Mouse (Mus musculus): ENCODE data around the gene Slc25a22. TPM values are rescaled to one million over a fixed set of nuclear protein-coding genes. Genes with fewer than 3 reads are reported as not detected.

The Slc25a22 gene
- polyA plus RNA-seq, 1 experiment = 16.2 TPM

DNA sequence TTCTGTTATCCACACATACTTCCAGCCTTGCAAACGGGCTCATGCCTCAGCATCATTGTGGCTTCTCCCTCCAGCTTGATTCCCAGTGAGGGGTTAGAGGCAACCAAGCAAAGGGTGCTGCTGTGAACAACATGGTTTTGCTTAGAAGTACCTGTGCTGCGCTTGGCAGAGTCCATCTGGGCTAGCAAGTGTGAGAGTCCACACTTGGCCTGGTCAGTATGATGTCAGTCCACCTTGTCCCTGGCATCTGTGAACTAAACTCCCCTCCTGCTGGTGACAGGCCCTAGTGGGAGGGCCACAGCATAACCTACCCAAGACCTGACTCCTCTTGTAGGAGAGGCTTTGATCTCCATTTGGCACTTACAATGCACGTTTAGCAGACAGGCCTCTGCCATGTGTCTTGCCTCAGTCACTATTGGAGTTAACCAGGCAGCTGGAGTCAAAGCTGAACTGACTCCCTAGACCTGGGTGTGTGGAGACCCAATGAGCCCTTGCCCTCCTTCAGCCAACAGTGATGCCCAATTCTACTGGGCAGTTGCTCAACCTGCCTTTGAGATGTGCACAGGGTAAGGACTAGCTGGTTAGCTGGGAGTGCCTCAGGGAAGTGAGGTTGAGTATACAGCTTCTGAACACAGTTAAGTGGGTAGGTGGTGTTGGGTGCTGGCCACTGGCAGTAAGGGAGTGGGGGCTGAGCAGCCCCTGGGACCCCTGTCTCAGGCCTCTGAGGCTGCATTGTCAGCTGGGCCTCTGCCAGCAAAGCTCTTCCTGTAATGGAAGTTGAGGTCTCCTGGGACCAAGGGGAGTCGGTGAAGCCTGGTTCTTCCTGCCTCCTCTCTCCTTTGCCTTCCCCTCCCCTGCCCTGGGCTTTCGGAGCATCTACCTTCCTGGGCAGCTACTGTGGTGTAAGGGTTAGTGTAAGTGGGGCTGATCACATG lies 46.8 kb upstream of the Slc25a22 start:
- TF ChIP-seq MAX (IDR thresholded peaks at IDR 0.05) = no peak
- no peak for TF ChIP-seq MYOD1 (IDR thresholded peaks at IDR 0.05; ENCODE audit: control insufficient read depth, insufficient read length, low read depth)
- no peak for TF ChIP-seq CTCF (IDR thresholded peaks at IDR 0.05; ENCODE audit: control insufficient read depth, insufficient read depth, insufficient read length)
- no peak for TF ChIP-seq CEBPB (IDR thresholded peaks at IDR 0.05; ENCODE audit: low read depth)
- no peak for TF ChIP-seq FOSL1 (IDR thresholded peaks at IDR 0.05; ENCODE audit: insufficient read depth, low read length, poor library complexity, severe bottlenecking)
- no peak for TF ChIP-seq MYOG (IDR thresholded peaks at IDR 0.05; ENCODE audit: control insufficient read depth, extremely low read depth, insufficient read length)
- no peak for TF ChIP-seq USF1 (IDR thresholded peaks at IDR 0.05; ENCODE audit: low read depth)
- peaks cover 68% of the 10 kb centered on the region for H3K79me2 ChIP-seq (ENCODE audit: control insufficient read depth, insufficient read depth)
- no peak overlapping the region for H3ac ChIP-seq (ENCODE audit: control insufficient read depth, insufficient read length, low read depth)
- H3K79me3 ChIP-seq (ENCODE audit: low read depth) = peaks cover 49% of the 10 kb centered on the region
- no peaks in the 10 kb centered on the region for H3K27me3 ChIP-seq (ENCODE audit: control insufficient read depth, insufficient read depth, insufficient read length)
- no peak overlapping the region for H3K4me3 ChIP-seq (ENCODE audit: insufficient read depth, poor library complexity, severe bottlenecking)
- peaks cover 35% of the 10 kb centered on the region for H3K36me3 ChIP-seq (ENCODE audit: control insufficient read depth, insufficient read depth)

DNA sequence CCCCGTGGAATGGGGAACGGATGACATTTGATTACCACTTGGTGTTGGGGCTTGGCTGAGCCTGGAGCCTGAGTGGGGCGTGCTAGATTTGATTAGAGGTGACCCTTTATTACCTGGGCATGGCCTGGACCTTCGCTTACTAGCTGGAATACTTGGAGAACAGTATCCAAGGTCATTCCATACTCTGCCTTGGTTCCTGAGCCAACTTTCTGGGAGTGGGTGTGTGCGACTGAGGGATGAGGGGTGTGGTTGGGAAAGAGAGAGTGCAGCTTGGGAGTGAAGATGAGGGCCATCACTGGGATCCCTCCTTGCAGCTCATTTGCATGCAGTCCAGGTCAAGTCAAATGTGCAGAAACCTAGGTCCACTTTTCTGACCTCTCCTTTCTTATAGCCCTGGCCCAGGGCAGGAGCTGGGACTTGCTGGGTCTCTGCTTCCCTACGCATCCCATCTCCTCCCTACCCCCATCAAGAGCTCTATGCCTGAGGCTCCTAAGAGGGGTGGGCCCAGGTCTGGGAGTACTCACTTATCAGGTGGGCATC lies 45.5 kb upstream of the Slc25a22 start:
- no peak overlapping the region for H3K4me3 ChIP-seq (ENCODE audit: insufficient read depth, poor library complexity, severe bottlenecking)

DNA sequence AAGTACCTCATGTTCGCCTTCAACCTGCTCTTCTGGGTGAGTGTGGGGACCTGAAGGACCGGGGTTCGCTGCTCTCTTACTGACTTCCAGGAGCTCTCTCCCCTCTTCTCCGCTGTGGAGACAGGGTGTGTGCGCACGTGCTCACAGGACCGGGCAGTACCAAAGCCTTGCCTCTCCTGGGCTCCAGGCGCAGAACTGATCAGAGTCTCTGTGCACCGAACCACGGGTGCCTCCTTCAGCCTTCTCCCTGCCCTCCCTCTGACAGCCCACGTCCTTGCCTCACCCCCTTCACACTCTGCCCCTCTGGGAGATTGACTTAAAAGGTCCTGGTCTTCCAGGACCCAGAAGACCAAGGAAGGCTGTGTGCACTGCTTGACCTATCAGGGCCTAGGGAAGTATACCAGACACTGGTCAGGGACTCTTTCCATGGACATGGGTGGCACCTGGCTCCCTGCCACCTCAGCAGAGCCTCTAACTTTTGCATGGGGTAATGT lies 44.9 kb upstream of the Slc25a22 start:
- Histone ChIP-seq H3K79me2 (ENCODE audit: control insufficient read depth, insufficient read depth) (peaks cover 82% of the 10 kb centered on the region), H3K4me3 (ENCODE audit: insufficient read depth, poor library complexity, severe bottlenecking) (no peak overlapping the region), H3K27me3 (ENCODE audit: control insufficient read depth, insufficient read depth, insufficient read length) (no peaks in the 10 kb centered on the region), H3ac (ENCODE audit: control insufficient read depth, insufficient read length, low read depth) (no peak overlapping the region), H3K36me3 (ENCODE audit: control insufficient read depth, insufficient read depth) (peaks cover 21% of the 10 kb centered on the region), H3K79me3 (ENCODE audit: low read depth) (peaks cover 59% of the 10 kb centered on the region)
- no peak for TF ChIP-seq MAX (IDR thresholded peaks at IDR 0.05)
- no peak for TF ChIP-seq CTCF (IDR thresholded peaks at IDR 0.05; ENCODE audit: control insufficient read depth, insufficient read depth, insufficient read length)
- no peak for TF ChIP-seq CEBPB (IDR thresholded peaks at IDR 0.05; ENCODE audit: low read depth)
- TF ChIP-seq FOSL1 (IDR thresholded peaks at IDR 0.05; ENCODE audit: insufficient read depth, low read length, poor library complexity, severe bottlenecking) = no peak
- TF ChIP-seq MYOG (IDR thresholded peaks at IDR 0.05; ENCODE audit: control insufficient read depth, extremely low read depth, insufficient read length) = no peak
- TF ChIP-seq MYOD1 (IDR thresholded peaks at IDR 0.05; ENCODE audit: control insufficient read depth, insufficient read length, low read depth) = no peak
- no peak for TF ChIP-seq USF1 (IDR thresholded peaks at IDR 0.05; ENCODE audit: low read depth)

More for the DNA sequence above, 45.5 kb upstream of the Slc25a22 start:
- Histone ChIP-seq H3K79me2 (ENCODE audit: control insufficient read depth, insufficient read depth) (peaks cover 80% of the 10 kb centered on the region), H3K27me3 (ENCODE audit: control insufficient read depth, insufficient read depth, insufficient read length) (no peaks in the 10 kb centered on the region), H3K79me3 (ENCODE audit: low read depth) (peaks cover 57% of the 10 kb centered on the region), H3K36me3 (ENCODE audit: control insufficient read depth, insufficient read depth) (peaks cover 27% of the 10 kb centered on the region), H3ac (ENCODE audit: control insufficient read depth, insufficient read length, low read depth) (no peak overlapping the region)
- TF ChIP-seq USF1 (IDR thresholded peaks at IDR 0.05; ENCODE audit: low read depth) = no peak
- no peak for TF ChIP-seq CEBPB (IDR thresholded peaks at IDR 0.05; ENCODE audit: low read depth)
- TF ChIP-seq MYOG (IDR thresholded peaks at IDR 0.05; ENCODE audit: control insufficient read depth, extremely low read depth, insufficient read length) = no peak
- TF ChIP-seq MYOD1 (IDR thresholded peaks at IDR 0.05; ENCODE audit: control insufficient read depth, insufficient read length, low read depth) = no peak
- no peak for TF ChIP-seq MAX (IDR thresholded peaks at IDR 0.05)
- TF ChIP-seq CTCF (IDR thresholded peaks at IDR 0.05; ENCODE audit: control insufficient read depth, insufficient read depth, insufficient read length) = no peak

DNA sequence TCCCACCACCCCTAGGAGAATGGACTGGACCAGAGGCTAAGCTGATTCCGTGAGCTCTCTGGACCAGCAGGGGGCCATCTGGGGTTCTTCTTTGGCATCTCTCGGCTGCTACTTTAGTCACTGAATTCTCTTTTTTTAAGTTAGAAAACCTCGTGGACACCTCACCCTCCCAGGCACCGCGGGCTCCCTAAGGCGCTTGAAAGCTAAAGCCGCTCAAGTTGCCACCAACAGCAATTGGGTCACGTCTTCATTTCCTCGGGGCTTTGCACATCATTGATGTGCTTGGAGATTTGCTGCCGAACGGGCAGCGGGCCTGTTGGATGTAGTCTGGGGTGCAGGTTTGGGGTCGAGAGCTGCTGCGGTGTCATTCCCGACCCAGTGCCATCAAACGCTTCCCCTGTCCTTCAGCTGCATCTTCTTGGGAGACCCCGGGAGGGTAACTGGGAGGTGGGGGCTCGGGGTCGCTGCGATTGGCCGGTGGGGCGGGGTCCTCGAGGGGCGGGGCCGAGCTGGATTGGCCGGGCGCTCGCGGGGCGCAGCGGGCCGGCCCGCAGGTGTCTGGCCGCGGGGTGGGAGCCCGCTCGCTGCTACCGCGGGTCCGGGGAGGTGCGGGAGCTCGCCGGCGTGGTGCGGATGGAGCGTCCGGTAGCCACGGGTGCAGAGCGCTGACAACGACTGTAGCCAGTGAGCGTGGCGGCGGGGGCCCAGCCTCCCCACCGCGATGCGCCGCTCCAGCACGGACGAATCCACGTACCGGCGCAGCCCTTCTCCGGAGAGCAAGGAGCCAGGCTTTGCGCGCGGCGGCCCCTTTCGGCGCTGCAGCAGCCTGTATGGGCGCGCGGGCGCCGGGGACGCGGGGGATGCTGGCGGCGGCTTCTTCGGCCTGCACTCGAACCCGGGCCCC lies 44.1 kb upstream of the Slc25a22 start:
- TF ChIP-seq FOSL1 (IDR thresholded peaks at IDR 0.05; ENCODE audit: insufficient read depth, low read length, poor library complexity, severe bottlenecking) (no peak), USF1 (IDR thresholded peaks at IDR 0.05; ENCODE audit: low read depth) (no peak), CTCF (IDR thresholded peaks at IDR 0.05; ENCODE audit: control insufficient read depth, insufficient read depth, insufficient read length) (no peak), MYOD1 (IDR thresholded peaks at IDR 0.05; ENCODE audit: control insufficient read depth, insufficient read length, low read depth) (no peak), MYOG (IDR thresholded peaks at IDR 0.05; ENCODE audit: control insufficient read depth, extremely low read depth, insufficient read length) (no peak), CEBPB (IDR thresholded peaks at IDR 0.05; ENCODE audit: low read depth) (no peak), MAX (IDR thresholded peaks at IDR 0.05) (no peak)
- Histone ChIP-seq H3K27me3 (ENCODE audit: control insufficient read depth, insufficient read depth, insufficient read length) (no peaks in the 10 kb centered on the region), H3K36me3 (ENCODE audit: control insufficient read depth, insufficient read depth) (peaks cover 17% of the 10 kb centered on the region), H3K4me3 (ENCODE audit: insufficient read depth, poor library complexity, severe bottlenecking) (no peak overlapping the region), H3K79me3 (ENCODE audit: low read depth) (peaks cover 66% of the 10 kb centered on the region), H3ac (ENCODE audit: control insufficient read depth, insufficient read length, low read depth) (no peak overlapping the region), H3K79me2 (ENCODE audit: control insufficient read depth, insufficient read depth) (peaks cover 87% of the 10 kb centered on the region)
